Mouse (Mus musculus): ENCODE results near the gene Rnaseh2a.
A peak's percentile ranks its signal among the peaks of the same experiment; 100 is the strongest.

Rnaseh2a gene

DNA sequence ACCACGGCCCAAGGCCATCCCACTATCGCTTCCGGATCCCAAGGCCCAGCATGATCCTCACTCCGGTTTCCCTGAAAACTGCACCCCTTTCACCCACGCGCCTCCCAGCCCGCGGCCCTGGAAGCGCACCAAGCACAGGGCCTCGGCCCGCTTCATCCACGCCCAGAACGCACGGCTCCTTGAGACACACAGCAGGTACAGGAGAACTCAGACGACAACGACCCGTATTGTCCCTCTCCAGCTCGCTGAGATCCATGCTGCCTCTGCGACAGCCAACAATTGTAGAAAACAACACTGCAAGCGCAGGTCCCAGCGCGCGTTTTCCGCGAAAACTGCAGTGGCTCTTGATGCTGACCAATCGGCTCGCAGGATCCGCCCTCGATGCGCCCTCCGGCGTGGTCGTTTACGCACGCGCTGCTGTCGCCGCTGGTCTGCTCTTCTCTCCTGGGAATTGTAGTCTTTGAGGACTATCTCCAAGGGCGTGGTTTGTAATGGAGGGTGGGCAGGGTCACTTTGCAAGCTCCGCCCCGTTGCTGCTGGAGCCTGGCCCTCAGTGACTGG lies 3.8 kb downstream of the Rnaseh2a start:
- DNase-seq = peak; percentile 98

DNA sequence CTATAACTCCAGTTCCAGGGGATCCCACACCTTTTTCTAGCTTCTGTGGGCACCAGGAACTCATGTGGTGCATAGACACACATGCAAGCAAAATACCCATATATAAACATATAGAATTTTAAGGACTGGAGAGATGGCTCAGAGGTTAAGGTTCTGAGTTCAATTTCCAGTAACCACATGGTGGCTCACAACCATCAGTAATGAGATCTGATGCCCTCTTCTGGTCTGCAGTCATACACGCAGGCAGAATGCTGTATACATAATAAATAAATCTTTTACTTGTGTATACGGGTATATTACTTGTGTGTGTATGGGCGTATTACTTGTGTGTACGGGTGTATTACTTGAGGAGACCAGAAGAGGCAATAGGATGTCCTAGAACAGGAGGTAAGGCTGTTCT lies 5.6 kb downstream of the Rnaseh2a start:
- DNase-seq = no peak

DNA sequence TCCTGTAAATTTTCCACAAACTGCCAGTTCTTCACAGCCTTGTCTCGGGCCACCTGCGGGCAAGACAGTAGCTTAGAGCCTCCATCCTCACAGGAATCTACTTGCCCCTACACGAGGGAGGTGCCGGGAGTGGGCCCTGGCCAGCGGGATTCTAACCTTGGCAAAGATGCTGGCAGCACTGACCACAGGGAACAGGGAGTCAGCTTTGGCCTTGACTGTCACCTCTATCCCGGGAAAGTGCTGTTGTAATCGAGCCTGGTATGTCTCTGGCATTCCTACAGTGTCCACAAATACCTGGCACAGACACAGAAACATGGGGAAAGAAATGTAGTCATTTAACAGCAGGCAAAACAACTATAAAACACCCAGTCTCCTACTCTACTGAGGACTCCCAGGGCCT lies 9.8 kb downstream of the Rnaseh2a start:
- DNase-seq = no peak

DNA sequence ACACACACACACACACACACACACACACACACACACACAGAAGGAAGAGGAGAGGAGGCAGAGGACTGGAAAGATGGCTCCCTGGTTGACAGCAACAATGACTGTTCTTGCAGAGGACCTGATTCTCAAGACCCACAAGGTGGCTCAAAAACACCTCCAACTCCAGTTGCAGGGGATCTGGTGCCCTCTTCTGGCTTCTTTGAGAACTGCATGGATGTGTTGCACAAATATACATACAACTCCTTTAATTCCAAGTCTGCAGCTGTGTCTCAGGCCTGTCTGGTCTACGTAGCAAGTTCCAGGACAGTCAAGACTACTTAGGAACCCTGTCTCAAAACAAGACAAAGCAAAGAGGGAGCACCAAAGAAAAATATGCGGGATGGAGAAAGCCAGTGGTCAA lies 12.8 kb downstream of the Rnaseh2a start:
- peak; percentile 75 for DNase-seq

DNA sequence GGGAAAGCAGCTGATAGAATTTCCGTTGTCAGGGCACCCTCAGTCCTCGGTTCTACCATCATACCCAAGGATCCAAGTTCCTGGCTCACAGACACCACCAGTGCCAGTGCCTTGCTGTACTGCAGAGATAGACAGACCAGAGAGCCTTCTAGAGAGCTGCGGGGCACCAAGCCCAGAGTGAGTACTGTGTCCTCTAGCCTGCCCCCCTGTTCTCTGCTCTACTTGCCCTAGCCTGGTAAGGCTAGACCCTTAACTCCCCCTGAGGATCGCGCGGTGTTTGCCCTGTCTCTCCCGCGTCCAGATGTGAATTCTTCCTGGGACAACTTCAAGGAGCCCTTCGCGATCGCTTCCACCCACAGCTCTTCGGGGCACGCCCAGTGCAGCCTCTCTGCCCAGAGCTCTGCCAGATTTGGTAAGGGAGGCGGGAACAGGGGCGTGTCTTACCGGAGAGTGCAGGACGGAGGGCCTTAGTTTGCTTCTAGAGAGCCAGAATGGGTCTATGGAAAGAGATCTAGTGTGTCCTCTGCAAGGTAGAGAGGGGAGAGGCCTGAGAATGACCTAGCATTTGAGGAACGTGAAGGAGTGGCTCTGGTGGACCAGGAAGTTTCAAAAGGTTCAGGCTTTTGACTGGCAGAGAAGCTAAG lies 16.8 kb downstream of the Rnaseh2a start:
- DNase-seq = no peak

DNA sequence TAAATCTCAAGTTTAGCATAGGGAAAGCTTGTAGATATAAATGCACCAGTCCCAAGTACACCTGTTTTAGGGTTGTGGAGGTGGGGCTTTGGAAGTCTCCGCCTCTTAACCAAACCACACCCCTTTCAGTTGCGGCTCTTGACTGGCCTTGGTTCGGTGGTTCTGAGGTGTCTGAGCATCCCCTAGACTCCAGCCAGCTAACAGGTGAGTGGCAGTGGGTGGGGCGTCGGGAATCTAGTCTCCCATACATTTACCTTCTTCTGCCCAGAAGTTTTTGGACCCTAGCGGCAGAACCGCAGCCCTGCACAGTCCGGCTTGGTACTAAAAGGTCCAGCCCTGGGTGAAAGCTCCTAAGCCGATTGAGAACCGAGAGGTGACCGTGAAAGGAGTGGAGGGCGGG lies 19.8 kb downstream of the Rnaseh2a start:
- DNase-seq = no peak

DNA sequence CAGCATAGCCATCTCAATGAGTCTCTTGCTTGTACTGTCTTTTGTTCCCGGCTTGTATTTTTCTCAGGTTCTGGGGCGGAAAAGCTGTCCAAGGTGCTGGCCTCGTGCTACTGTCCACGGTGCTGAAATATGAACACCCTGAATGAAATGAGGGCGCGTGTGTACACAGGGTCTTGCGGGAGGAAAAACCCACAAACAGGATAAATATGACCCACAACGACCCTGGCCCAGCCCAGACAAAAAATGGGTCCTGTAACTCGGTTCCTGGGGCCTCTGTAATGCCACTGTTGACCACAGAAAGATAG lies 22.4 kb downstream of the Rnaseh2a start:
- DNase-seq = peak; percentile 72

DNA sequence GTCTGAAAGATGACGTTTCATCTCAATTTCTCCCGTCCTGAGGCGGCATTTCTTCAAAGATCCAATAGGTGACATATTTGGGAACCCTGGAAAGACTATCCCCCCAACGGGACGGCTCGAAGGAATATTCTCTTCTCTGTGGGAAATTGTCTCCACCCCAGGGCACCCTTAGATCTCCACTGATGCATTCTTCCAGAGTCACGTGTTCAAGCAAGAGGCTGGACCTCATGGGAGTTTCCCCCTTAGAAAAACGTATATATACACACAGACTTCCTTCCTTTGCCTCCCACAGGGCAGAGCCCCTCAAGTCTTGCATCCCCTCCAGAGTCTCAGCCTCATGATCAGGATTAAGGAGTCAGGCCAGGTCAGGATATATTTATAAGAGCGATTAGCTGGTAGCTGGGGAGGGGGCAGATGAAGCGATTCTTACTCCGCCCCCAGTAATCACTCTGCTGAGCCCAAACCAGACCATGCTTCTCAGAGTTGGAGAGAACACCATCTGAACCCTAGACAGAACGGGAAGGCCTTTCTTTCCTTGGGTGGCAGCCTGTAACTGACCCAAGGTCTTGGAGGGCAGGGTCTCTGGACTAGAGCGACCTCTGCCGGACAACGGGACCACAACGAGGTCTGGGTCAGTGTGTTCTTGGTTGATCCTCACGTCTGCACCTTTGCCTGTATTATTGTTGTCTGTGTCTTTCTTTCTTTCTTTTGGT lies 22.9 kb downstream of the Rnaseh2a start, which contains the start of gene Rtbdn:
TSS of gene Rtbdn (plus strand) at position 464 of the 713 bp plus-strand sequence.
- DNase-seq = no peak

DNA sequence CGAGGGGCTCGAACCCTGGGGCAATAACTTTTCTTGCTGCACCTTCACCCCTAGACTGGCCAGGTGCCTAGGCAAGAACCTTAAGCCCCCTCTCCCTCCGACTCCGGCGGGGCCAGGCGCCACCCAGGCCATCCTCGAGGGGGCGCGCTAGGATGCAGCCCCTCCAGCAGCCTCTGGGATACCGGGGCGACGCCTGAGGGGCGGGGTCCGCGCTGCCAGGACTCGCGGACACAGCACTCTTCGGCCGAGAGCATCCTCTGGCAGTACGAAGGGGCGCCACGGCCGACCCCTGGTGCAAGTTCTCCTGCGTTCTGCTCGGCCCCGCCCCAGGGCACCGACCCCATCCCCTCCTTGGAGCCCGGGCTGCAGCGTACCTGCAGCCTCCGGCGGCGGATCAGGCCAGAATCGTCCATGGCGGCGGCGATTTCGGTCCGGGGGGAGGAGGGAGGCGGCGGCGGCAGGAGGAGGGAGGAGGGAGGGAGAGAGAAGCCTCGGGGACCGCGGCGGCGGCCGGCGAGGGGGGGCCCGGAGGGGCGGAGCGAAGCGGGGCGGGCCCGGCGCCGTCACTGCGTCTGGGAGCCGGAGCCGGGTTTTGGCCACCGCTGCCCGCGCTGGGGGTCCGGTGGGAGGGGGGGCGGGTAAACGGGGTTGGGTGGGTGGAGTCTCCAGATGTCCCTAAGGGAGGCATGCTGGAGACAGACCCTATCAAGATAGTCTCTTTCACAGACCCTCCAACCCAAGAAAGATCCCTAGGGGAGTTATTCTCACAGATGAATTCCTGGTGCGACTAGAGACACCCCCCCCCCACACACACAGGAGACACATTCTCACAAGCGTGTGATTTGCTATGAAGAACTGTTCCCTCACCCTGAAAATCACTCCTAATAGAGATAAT lies 23.7 kb downstream of the Rnaseh2a start:
- peak; percentile 71 for DNase-seq

DNA sequence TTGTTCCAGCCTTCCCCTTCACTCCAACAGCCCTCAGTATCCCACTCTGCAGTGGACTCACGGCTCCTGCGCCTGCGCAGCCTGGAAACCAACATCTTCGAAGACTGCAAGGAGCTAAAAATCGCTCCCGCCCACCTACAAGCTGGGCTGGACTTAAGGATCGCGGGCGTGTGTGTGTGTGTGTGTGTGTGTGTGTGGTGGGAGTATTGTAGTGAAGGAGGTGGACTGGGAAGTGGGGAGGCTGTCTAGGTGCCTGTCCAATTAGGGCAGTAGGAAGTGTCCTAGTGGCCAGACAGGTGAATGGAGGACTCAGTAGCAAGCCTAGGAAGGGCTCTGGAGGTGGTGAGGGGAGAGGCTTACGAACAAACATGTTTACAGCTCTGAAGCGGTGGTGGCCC lies 24.3 kb downstream of the Rnaseh2a start:
- peak; percentile 38 for DNase-seq

DNA sequence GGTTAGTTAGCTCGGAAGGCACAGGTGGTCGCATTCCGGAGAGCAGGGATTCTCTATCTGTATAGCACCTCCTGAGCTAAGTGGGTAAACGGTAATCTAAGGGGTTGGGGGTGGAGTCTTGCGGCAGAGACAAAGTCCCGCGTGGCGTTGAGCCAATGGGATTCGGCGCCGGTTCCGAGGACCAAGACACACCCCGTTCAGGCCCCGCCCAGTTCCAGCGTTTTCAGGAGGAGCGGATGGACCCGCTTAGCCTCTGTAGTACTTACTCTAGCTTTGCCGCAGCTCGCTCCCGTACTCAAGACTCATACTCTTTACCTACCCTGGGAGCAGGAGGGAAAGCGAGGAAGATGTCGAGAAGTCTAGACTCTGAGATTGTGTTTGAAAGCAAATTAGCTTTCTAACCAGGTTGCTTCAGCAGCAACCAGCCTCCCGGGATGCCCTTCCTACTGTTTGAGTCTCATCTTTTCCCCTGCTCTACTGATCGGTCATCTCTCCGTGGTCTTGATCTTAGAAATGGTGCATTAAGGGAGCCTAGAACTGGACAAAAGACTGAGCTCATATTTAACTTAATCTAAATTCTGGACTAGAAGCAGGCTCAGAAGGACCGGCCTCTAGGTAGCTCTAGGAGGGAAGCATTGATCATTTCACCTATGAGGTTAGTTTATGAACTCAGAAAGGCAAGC lies 24.9 kb downstream of the Rnaseh2a start:
- DNase-seq = peak; percentile 83

DNA sequence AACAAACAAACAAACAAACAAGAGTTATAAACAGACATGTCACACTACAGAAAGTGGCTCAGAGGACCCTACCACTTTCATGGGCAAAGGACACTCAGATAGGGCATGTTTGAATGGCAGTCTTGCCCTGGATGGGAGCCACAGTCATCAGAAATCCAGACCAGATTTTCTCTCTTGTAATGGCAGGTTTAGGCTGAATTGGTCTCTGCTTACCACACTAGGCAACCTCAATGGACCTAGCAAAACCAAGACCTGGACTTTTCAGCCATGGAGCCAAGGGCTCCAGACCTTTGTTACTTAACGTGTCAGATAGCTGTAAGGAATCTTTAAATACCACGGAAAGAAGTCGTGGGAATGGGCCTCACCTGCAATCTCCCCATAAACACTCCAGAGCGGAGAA lies 25.9 kb downstream of the Rnaseh2a start:
- peak; percentile 27 for DNase-seq

DNA sequence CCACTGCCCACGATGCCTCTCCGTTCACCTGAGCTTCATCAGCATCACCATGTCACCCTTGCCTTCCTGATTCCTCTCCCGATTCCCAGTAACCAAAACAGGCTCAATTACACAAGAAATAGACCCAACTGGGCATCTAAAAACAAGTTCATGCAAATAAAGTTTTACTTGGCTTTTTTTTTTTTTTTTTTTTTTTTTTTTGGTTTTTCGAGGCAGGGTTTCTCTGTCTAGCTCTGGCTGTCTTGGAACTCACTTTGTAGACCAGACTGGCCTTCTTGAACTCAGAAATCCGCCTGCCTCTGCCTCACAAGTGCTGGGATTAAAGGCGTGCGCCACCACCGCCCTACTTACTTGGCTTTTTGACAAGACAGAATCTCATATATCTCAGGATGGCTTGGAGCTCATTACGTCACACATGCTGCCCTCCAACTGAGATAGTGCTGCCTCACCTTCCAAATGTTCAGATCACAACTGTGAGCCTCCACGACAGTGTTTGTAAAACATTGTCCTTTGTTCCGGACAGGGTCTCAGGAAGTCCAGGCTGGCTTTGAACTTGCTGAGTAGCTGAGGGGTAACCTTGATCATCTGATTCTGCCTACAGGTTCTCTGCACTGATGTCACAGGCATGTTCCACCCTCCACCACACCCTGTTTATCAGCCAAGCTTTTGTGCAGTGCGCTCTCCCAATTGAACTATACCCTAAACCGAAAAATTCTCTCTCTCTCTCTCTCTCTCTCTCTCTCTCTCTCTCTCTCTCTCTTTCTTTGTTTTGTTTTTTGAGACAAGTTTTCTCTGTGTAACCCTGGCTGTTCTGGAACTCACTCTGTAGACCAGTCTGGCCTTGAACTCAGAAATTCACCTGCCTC lies 31.7 kb downstream of the Rnaseh2a start:
- DNase-seq = no peak

DNA sequence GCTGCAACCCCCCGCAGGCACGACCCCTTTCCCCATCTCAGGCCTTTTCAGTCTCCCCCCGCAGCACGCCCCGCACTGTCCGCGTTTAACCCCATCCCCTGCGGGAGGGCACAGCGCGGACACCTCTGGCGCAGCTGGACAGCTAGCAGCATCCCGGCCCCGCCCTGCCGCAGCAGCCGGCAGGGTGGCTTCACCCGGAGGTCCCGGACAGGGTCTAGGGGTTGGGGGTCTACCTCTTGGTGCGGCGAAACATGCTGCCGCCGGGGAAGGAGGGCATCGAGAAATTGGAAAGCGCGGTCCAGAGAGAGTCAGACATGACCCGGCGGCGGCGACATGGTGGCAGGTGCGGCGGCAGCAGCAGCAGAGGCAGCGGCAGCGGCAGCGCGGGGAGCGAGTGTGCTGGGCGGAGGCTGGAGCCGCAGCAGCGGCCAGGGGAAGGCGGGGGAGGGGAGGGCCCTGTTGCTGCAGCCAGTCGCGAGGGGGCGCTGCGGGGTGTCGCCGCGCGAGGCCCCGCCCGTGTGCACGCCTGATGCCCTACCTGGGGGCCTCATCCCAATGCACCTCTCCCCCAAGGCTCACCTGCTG lies 32.5 kb downstream of the Rnaseh2a start, which contains the start of gene Mast1:
TSS of gene Mast1 (minus strand) at position 398 of the 585 bp plus-strand sequence.
- DNase-seq = peak; percentile 87

DNA sequence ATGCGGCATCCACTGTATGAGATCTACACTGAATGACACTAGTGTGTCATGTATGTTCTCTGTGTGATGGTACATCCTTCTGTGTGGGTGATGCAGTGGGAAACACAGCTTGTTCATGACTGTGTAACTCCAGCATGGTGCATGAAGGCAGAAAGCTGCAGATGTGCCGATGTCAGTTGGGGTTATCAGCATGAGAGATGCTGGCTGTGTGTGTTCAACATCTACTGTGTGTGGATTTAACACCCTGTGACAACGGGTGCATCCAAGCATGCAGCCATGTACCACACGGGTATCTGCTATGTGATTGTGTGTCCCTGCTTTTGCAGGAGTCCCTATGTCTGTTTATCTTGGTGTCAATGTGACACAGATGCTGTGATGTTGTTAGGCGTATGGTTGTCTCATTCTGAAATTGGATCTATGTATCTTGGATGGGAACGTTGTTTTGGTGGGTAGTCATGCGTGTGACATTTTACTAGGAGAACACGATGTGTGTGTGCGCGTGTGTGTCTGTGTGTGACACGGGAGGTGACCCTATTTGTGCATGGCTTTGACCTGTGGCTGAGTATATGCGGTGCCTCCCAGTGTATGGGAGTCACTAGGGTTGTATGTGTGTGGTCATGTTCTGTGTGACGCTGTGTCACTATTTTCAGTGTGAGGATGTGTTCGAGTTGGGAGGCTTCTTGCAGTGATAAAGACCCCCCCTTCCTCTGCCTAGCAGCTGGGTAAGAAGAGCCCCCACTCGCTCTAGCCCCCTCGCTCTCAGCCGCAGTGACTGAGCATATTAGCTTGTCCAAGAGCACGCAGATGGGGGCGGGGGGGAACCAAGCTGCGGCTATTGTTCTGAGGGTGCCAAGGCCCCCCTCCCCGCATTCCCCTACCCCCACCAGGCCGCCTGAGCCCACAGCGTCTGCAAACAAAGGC lies 33.3 kb downstream of the Rnaseh2a start:
- no peak for DNase-seq

DNA sequence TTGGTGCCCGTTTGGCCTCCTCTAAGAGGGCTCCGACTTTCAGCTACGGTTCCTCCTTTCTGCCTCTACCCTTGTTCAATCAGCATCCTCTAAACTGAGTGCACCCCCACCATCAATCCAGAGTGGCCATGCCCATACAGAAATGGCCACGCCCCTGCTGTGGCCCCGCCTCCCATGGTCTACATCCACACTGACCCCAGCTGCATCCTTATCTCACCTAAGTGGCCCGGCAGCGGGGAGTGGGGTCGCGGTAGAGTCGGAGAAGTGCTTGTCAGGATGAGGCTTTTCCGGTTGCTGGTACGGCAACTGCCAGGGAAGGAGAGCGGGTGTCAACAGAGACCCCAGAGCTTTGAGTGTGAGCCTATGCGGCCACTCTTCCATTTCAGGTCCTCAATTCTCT lies 34.1 kb downstream of the Rnaseh2a start:
- DNase-seq = peak; percentile 49

DNA sequence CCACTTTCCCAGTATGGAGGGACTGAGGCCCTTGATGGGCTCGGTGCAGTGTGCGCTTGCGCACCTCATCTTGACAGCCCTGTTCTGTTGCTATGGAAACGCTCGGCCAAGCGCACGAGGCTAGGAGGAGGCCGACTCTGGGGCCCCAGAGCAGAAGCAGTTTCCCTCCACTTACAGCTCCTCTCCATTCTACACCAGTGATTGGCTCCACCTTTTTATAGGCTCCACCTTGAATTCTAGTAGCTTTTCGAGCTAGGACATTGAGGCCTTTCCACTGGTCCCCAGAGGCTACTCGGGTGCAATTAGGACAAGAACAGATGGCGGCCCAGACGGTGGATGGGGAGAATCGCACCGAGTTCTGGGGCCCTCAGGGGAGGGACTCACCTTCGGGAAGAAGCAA lies 34.7 kb downstream of the Rnaseh2a start:
- peak; percentile 92 for DNase-seq

DNA sequence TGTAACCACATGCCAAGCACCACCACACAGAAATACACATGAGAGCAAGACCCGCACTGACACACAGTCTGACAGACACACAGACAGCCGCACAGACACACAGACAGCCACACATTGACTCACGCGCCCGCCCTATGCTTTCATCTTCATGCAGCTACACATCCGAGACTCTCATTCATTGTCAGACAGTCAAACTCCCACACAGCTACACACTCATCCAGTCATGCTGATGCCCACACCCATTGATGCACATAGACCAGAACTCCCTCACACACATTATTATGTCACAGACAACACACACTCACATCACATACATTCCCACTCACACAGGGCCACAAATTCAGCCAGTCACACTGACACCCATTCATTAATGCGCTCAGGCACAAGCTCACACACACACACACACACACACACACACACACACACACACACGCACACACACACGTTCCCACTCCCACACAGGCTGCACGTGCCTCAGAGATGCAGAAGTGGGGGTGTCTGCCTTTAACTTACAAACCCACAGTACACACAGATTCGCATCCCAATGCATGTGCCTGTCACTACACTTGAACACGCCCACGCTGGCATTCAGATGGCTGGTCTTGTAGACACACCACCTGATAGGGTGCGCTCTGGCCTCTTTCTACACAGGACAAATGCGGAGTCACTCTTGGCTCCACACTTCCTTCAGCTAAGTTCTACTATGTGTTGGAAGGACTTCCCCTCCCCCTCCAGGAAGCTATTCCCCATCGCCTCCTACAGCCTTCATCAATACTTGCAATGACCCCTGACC lies 35.6 kb downstream of the Rnaseh2a start:
- DNase-seq = no peak

DNA sequence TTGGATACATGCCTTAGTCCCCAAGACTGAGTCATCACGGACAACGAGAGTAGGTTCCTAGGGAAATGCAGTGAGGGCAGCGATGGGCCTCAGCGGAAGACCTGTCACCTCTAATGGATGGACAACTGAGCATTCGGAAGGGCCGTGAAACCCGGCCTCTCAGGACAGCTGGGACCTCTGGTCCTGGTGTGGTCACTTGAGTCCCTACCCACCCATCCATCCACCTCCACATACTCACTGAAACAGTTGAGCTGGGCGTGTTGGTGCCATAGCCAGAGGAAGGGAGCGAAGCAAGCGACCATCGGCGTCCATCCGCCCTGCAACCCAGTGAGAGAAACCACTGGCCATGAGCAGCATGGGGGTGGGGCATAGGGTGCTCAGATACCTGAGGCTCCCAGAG lies 39.0 kb downstream of the Rnaseh2a start:
- no peak for DNase-seq

Data from embryo, embryonic 11 days (tissue).